Mouse (Mus musculus) urinary bladder, adult 18-20 months (tissue): ENCODE data around the gene Slc2a9.
"Not testable (repeated sequence)": the region's sequence is repeated elsewhere in the genome, so short reads cannot be mapped to it uniquely, and the experiment has no call there.

Experiments
- DNase-seq, 2 experiments: peaks; one replicate each; pipeline ENCODE4 v3.0.0; 2022; ENCODE audit warnings: low spot score in 2 of 2, mixed read lengths in 2 of 2

Slc2a9 gene

GRCm38 (mm10) chr5:38504116-38504515, 1.2 kb upstream of the Slc2a9 start:
- DNase-seq = no peak

GRCm38 (mm10) chr5:38500043-38500442, 2.9 kb downstream of the Slc2a9 start:
- DNase-seq = no peak

- DNase-seq = no peak
Measured at GRCm38 (mm10) chr5:38499316-38499811, 3.6 kb downstream of the Slc2a9 start.

- no peak for DNase-seq
Measured at GRCm38 (mm10) chr5:38498479-38498878, 4.5 kb downstream of the Slc2a9 start.

- DNase-seq = no peak
Measured at GRCm38 (mm10) chr5:38496491-38497057, 6.4 kb downstream of the Slc2a9 start.

GRCm38 (mm10) chr5:38493890-38494289, 9.1 kb downstream of the Slc2a9 start:
- DNase-seq = no peak

- DNase-seq = no peak
Measured at GRCm38 (mm10) chr5:38491763-38492162, 11.2 kb downstream of the Slc2a9 start.

- no peak for DNase-seq
Measured at GRCm38 (mm10) chr5:38489739-38490138, 13.2 kb downstream of the Slc2a9 start.

GRCm38 (mm10) chr5:38488673-38489615, 14.0 kb downstream of the Slc2a9 start:
- no peak for DNase-seq

GRCm38 (mm10) chr5:38488026-38488425, 14.9 kb downstream of the Slc2a9 start:
- DNase-seq = no peak

GRCm38 (mm10) chr5:38487247-38487646, 15.7 kb downstream of the Slc2a9 start:
- no peak for DNase-seq

GRCm38 (mm10) chr5:38485946-38486345, 17.0 kb downstream of the Slc2a9 start:
- no peak for DNase-seq

GRCm38 (mm10) chr5:38483518-38484110, 19.3 kb downstream of the Slc2a9 start:
- DNase-seq = no peak

- DNase-seq = no peak
Measured at GRCm38 (mm10) chr5:38480822-38481707, 21.9 kb downstream of the Slc2a9 start.

GRCm38 (mm10) chr5:38479908-38480725, 22.8 kb downstream of the Slc2a9 start:
- peak; percentile 45 to 58 for DNase-seq

- not testable (repeated sequence) for DNase-seq
Measured at GRCm38 (mm10) chr5:38479545-38479907, 23.4 kb downstream of the Slc2a9 start.

GRCm38 (mm10) chr5:38479027-38479426, 23.9 kb downstream of the Slc2a9 start:
- DNase-seq = peak in 1 of 2 experiments; percentile 17

- DNase-seq = no peak
Measured at GRCm38 (mm10) chr5:38477731-38478445, 25.1 kb downstream of the Slc2a9 start.

GRCm38 (mm10) chr5:38476861-38477565, 25.9 kb downstream of the Slc2a9 start:
- peak in 1 of 2 experiments; percentile 16 for DNase-seq
